Comparison of ENCODE assay signal across 7 mouse cellular contexts in the genomic region with DNA sequence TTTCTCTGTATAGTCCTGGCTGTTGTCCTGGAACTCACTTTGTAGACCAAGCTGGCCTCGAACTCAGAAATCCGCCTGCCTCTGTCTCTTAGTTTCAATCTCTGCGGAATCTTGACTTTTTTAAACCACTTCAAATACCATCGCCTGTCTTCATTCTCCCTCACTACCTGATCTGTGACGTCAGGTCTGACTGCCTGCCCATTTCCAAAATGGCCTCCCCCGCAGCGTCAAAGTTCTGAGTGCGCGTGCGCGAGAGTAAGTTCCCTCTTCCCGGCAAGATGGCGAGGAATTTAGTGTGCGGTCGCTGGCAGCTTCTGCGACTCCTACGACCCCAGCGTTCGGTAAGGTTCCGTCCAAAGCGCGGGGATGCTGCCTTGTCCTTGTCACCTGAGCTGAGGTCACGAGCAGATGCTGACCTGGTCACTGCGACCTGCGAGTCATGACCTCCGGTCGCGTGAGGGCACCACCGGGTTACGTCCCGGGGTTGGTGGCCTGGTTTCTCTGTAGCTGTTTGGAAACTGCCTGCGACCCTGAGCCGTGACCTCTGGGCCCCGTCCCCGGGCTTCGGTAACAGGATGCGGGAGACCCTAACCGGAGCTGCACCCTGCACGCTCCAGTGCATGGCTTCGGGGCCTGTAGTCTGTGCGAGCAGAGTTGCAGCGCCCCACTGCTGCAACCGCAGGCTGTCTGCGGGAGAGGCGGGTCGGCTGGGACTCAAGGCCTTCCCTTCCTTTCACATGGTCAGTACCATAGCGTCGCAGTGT. TPM values are rescaled to one million over a fixed set of nuclear protein-coding genes. Genes with fewer than 3 reads are reported as not detected.
DNase-seq lines count a peak whose midpoint lies in the region; ATAC-seq lines count a peak whose summit lies in the region.

A gene (plus strand): TSS at position 258 of the 764 bp plus-strand sequence.

- H3K27ac ChIP-seq in embryonic facial prominence, embryonic 10.5 days (replicated peaks), result peak within 1 kb of the TSS; percentile 97
- H3K27ac ChIP-seq in limb, embryonic 10.5 days, result peak within 1 kb of the TSS; percentile 95
- peak within 1 kb of the TSS; percentile 76 for H3K27ac ChIP-seq in midbrain, embryonic 13.5 days

- ATAC-seq in granulocyte monocyte progenitor cell, adult 5-6 weeks (replicated peaks; ENCODE audit: poor library complexity, severe bottlenecking), result peak; percentile 91
- peak; percentile 94 for ATAC-seq in midbrain, embryonic 13.5 days

- DNase-seq in adrenal gland, postnatal 10 days, result peak; percentile 97
- DNase-seq in embryonic facial prominence, embryonic 10.5 days (ENCODE audit: low spot score), result peak; percentile 96
- DNase-seq in kidney, adult 11 months, result peak; percentile 93
- peak; percentile 97 for DNase-seq in limb, embryonic 10.5 days (ENCODE audit: low spot score)
- peak; percentile 91 for DNase-seq in spleen, adult 12 weeks (ENCODE audit: low spot score)

- under 1% methylated on average over 48 of the region's 48 CpGs for WGBS in embryonic facial prominence, embryonic 10.5 days
- under 1% methylated on average over 48 of the region's 48 CpGs for WGBS in limb, embryonic 10.5 days
- WGBS in midbrain, embryonic 13.5 days, result under 1% methylated on average over 48 of the region's 48 CpGs

- peak within 1 kb of the TSS; percentile 76 for H3K4me2 ChIP-seq in midbrain, embryonic 13.5 days (replicated peaks)

- H3K27me3 ChIP-seq in embryonic facial prominence, embryonic 10.5 days (replicated peaks; ENCODE audit: low read depth, poor library complexity, severe bottlenecking), result no peaks in the 10 kb centered on the region
- no peaks in the 10 kb centered on the region for H3K27me3 ChIP-seq in limb, embryonic 10.5 days (ENCODE audit: low read depth, poor library complexity, severe bottlenecking)
- H3K27me3 ChIP-seq in midbrain, embryonic 13.5 days, result no peaks in the 10 kb centered on the region

- no peaks in the 10 kb centered on the region for H3K9me3 ChIP-seq in embryonic facial prominence, embryonic 10.5 days
- no peaks in the 10 kb centered on the region for H3K9me3 ChIP-seq in limb, embryonic 10.5 days (replicated peaks)
- no peaks in the 10 kb centered on the region for H3K9me3 ChIP-seq in midbrain, embryonic 13.5 days

- peak within 1 kb of the TSS; percentile 79 for H3K9ac ChIP-seq in midbrain, embryonic 13.5 days (replicated peaks)

- peaks cover 9% of the 10 kb centered on the region for H3K4me1 ChIP-seq in embryonic facial prominence, embryonic 10.5 days
- peaks cover 7% of the 10 kb centered on the region for H3K4me1 ChIP-seq in limb, embryonic 10.5 days
- H3K4me1 ChIP-seq in midbrain, embryonic 13.5 days (replicated peaks), result peaks cover 21% of the 10 kb centered on the region

- peaks cover 35% of the 10 kb centered on the region for H3K36me3 ChIP-seq in embryonic facial prominence, embryonic 10.5 days (replicated peaks)
- peaks cover 31% of the 10 kb centered on the region for H3K36me3 ChIP-seq in limb, embryonic 10.5 days
- H3K36me3 ChIP-seq in midbrain, embryonic 13.5 days, result peaks cover 29% of the 10 kb centered on the region

- peak within 1 kb of the TSS; percentile 88 for H3K4me3 ChIP-seq in embryonic facial prominence, embryonic 10.5 days
- peak within 1 kb of the TSS; percentile 83 for H3K4me3 ChIP-seq in limb, embryonic 10.5 days
- peak within 1 kb of the TSS; percentile 66 for H3K4me3 ChIP-seq in midbrain, embryonic 13.5 days (replicated peaks)

RNA-seq across cellular contexts. Expression of the gene that starts here (rescaled TPM):
- 100 to 1,000 TPM; 114 to 138 TPM for total RNA-seq in adrenal gland, postnatal 10 days (2021)
- polyA plus RNA-seq in embryonic facial prominence, embryonic 10.5 days (2016; fragmentation: Nextera tagmentation; extraction: Ambion mirVana), result 49.1 and 51.5 TPM in 2 replicates
- 43.2 and 53.8 TPM in 2 replicates for total RNA-seq in granulocyte monocyte progenitor cell, adult 5-6 weeks (2014; fragmentation: Nextera tagmentation)
- total RNA-seq in granulocyte monocyte progenitor cell, adult 5-6 weeks (2017), result 30.6 and 51.1 TPM in 2 replicates
- 60.5 and 63.1 TPM in 2 replicates for polyA plus RNA-seq in limb, embryonic 10.5 days (2016; fragmentation: Nextera tagmentation; extraction: Ambion mirVana)
- polyA plus RNA-seq in midbrain, embryonic 13.5 days (2015; fragmentation: Nextera tagmentation; extraction: Ambion mirVana), result 43.1 and 47.3 TPM in 2 replicates

Comparison
In these comparisons a context has a peak if more than half of its experiments do, and no peak if none do; other contexts are left out.
1. Peak in every context shown above with its lines: DNase-seq, ATAC-seq, H3K4me3 ChIP-seq and H3K27ac ChIP-seq.